11 mouse cellular contexts compared by ENCODE assay signal in the genomic region with DNA sequence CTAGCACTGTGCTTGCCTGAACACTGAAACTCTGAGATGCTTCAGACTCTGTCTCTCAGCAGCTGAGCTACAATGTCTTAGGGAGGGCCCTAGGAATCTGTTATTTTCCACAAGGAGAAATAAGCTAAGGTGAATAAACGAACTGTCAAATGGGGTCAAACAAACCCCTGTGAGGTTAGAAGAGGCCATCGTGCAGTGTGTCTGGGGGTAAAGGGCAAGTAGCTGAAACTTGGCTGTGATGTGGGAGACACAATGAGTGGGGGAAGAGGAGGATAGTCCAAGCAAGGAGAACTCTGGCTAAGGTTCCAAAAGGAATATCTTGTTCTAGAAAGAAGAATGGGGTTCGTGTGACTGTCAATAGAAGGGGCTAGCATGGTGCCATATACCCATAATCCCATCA.
"Had no signal": no experiment of that assay in that cellular context is flagged by ENCODE, and none has a peak within 500 bp of the region (broad histone marks: within the 10 kb centered on the region; RNA-seq: fewer than 3 reads in every experiment).

No protein-coding gene starts in this region.

- ATAC-seq: intestine, embryonic 16.5 days; lung, postnatal 0 days; midbrain, embryonic 13.5 days had no signal

- H3K9ac ChIP-seq: hindbrain, embryonic 15.5 days; liver, embryonic 14.5 days; midbrain, embryonic 13.5 days; stomach, embryonic 15.5 days had no signal

- H3K4me3 ChIP-seq: hindbrain, embryonic 15.5 days; left cerebral cortex, adult 2 months; limb, embryonic 10.5 days; midbrain, embryonic 13.5 days; stomach, embryonic 15.5 days had no signal

- H3K9me3 ChIP-seq: hindbrain, embryonic 15.5 days; limb, embryonic 10.5 days; midbrain, embryonic 13.5 days; stomach, embryonic 15.5 days had no signal

- H3K4me1 ChIP-seq: hindbrain, embryonic 15.5 days; midbrain, embryonic 13.5 days; stomach, embryonic 15.5 days had no signal

- H3K27ac ChIP-seq: hindbrain, embryonic 15.5 days; left cerebral cortex, adult 2 months; limb, embryonic 10.5 days; liver, embryonic 14.5 days; midbrain, embryonic 13.5 days; stomach, embryonic 15.5 days had no signal

- H3K36me3 ChIP-seq: hindbrain, embryonic 15.5 days; limb, embryonic 10.5 days; midbrain, embryonic 13.5 days; stomach, embryonic 15.5 days had no signal

- DNase-seq: lung, adult 2 months; lung, postnatal 36 days; right cerebral cortex, postnatal 14 days had no signal

- H3K27me3 ChIP-seq: hindbrain, embryonic 15.5 days; midbrain, embryonic 13.5 days; stomach, embryonic 15.5 days had no signal

- H3K4me2 ChIP-seq: hindbrain, embryonic 15.5 days; midbrain, embryonic 13.5 days; stomach, embryonic 15.5 days had no signal
